Mouse (Mus musculus) hindbrain, embryonic 13.5 days (tissue): ENCODE measurements around the gene Ltc4s. TPM values are rescaled to one million over a fixed set of nuclear protein-coding genes. Genes with fewer than 3 reads are reported as not detected.

Experiments used
- ATAC-seq: fragments of 200-750 bp; cut with Nextera tagmentation; 2 replicates; pipeline ENCODE4 v1.8.0; 2017; ENCODE audit warnings: moderate TSS enrichment; ENCODE audit not compliant: low FRiP score
- H3K27ac ChIP-seq: fragments of 300-500 bp; sonication (generic); 2 replicates; pipeline ENCODE4 v1.5.1; 2015; ENCODE audit warnings: inconsistent platforms, mild to moderate bottlenecking, moderate library complexity
- H3K27me3 ChIP-seq: fragments of 300-500 bp; sonication (generic); 2 replicates; pipeline ENCODE4 v1.6.1; 2015; ENCODE audit warnings: mild to moderate bottlenecking, inconsistent platforms
- H3K36me3 ChIP-seq: fragments of 300-500 bp; sonication (generic); 2 replicates; pipeline ENCODE4 v1.6.1; 2015; ENCODE audit warnings: mild to moderate bottlenecking, inconsistent platforms
- H3K4me1 ChIP-seq: fragments of 300-500 bp; sonication (generic); replicated peaks from 2 replicates; pipeline ENCODE4 v1.6.1; 2015; ENCODE audit warnings: inconsistent platforms
- H3K4me2 ChIP-seq: fragments of 300-500 bp; sonication (generic); 2 replicates; pipeline ENCODE4 v1.6.1; 2015; ENCODE audit warnings: inconsistent platforms, mild to moderate bottlenecking, moderate library complexity
- H3K4me3 ChIP-seq: fragments of 300-500 bp; sonication (generic); 2 replicates; pipeline ENCODE4 v1.5.1; 2015; ENCODE audit warnings: mild to moderate bottlenecking, inconsistent platforms
- H3K9ac ChIP-seq: fragments of 300-500 bp; sonication (generic); 2 replicates; pipeline ENCODE4 v1.6.1; 2015; ENCODE audit warnings: mild to moderate bottlenecking, inconsistent platforms
- H3K9me3 ChIP-seq: fragments of 300-500 bp; sonication (generic); 2 replicates; pipeline ENCODE4 v1.6.1; 2016; ENCODE audit warnings: inconsistent platforms
- WGBS: fragments of 180-500 bp; shearing (Covaris S2); methylation state at CpG from one replicate; pipeline ENCODE4 v1.1.7; 2015; 5-methylcytosine and 5-hydroxymethylcytosine counted together
- polyA plus RNA-seq: library from polyadenylated mRNA; unstranded; fragments of >200 nt; fragmentation: Nextera tagmentation; extraction: Ambion mirVana; gene quantifications from 2 replicates; pipeline ENCODE4 v1.2.1, GENCODE M21; 2015

Gene Ltc4s
- polyA plus RNA-seq, 1 experiment from 2014 or later = 2.3 TPM

GRCm38 (mm10) chr11:50203302-50203827 is 35.1 kb downstream of the Ltc4s start:
- Histone ChIP-seq H3K4me1 (peaks cover 7% of the 10 kb centered on the region), H3K27me3 (no peaks in the 10 kb centered on the region), H3K27ac (no peak overlapping the region), H3K4me3 (no peak overlapping the region), H3K9me3 (no peaks in the 10 kb centered on the region), H3K36me3 (peaks cover 94% of the 10 kb centered on the region), H3K4me2 (no peak overlapping the region), H3K9ac (no peak overlapping the region)
- 97% methylated on average over 9 of the region's 9 CpGs for WGBS
- no peak for ATAC-seq

DNA sequence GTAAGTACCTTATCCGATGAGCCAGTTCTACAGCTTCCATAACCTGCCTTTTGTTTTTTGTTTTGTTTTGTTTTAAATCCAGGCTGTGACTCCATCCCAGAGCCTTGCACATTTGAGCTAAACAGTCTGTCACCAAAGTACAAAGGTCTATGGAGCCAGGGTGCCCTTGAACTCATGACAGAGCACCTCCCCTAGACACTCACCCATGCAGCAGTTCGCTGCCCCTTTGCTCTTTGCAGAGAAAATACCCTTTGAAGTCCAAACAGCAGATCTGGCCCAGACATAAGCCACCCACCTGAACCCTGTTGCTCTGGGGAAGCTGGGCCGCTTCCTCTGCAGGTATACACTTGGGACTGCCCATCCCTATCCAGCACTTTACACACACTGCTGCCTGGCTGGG is 36.8 kb downstream of the Ltc4s start:
- no peak overlapping the region for H3K27ac ChIP-seq
- H3K4me3 ChIP-seq = no peak overlapping the region
- H3K36me3 ChIP-seq = peaks cover 96% of the 10 kb centered on the region
- 88% methylated on average over 3 of the region's 3 CpGs for WGBS
- H3K9me3 ChIP-seq = no peaks in the 10 kb centered on the region
- H3K4me2 ChIP-seq = no peak overlapping the region
- H3K9ac ChIP-seq = no peak overlapping the region
- no peaks in the 10 kb centered on the region for H3K27me3 ChIP-seq
- ATAC-seq = no peak
- H3K4me1 ChIP-seq = no peaks in the 10 kb centered on the region

- ATAC-seq = no peak
- Histone ChIP-seq H3K27ac (no peak overlapping the region), H3K36me3 (peaks cover 94% of the 10 kb centered on the region), H3K9me3 (no peaks in the 10 kb centered on the region), H3K4me3 (no peak overlapping the region), H3K4me1 (no peaks in the 10 kb centered on the region), H3K4me2 (no peak overlapping the region), H3K27me3 (no peaks in the 10 kb centered on the region), H3K9ac (no peak overlapping the region)
- 87% methylated on average over 8 of the region's 8 CpGs for WGBS
Measured at GRCm38 (mm10) chr11:50200613-50201012, 37.8 kb downstream of the Ltc4s start.

GRCm38 (mm10) chr11:50198916-50199315 is 39.5 kb downstream of the Ltc4s start:
- no peaks in the 10 kb centered on the region for H3K4me1 ChIP-seq
- H3K9ac ChIP-seq = no peak overlapping the region
- H3K27me3 ChIP-seq = no peaks in the 10 kb centered on the region
- peaks cover 85% of the 10 kb centered on the region for H3K36me3 ChIP-seq
- H3K4me2 ChIP-seq = no peak overlapping the region
- 89% methylated on average over 2 of the region's 2 CpGs for WGBS
- ATAC-seq = no peak
- no peaks in the 10 kb centered on the region for H3K9me3 ChIP-seq
- H3K27ac ChIP-seq = no peak overlapping the region
- H3K4me3 ChIP-seq = no peak overlapping the region

DNA sequence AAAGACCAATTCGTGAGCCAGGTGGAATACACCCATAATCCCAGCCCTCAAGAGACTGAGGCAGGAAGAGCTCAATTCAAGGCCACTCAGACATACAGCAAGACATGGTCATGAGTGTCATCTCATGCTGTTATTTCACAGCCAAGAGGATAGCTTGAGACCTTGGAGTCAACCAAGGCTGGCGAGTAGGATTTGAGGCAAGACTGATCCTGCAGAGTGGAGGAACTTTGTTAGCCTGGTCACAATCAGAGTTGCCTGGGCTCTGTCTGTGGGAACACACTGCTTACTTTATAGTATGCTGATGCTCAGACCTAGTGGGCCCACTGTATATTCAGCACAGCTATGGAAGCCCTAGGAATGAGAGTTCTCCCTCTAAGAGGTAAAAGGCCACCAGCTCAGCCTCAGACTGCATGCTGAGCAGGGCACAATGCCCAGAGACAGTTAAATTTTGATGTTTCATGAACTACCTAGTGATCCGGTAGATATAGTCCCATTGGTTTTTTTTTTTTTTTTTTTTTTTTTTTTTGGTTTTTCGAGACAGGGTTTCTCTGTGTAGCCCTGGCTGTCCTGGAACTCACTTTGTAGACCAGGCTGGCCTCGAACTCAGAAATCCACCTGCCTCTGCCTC is 40.1 kb downstream of the Ltc4s start:
- H3K9ac ChIP-seq = no peak overlapping the region
- H3K4me3 ChIP-seq = no peak overlapping the region
- ATAC-seq = no peak
- 86% methylated on average over 4 of the region's 5 CpGs for WGBS
- H3K9me3 ChIP-seq = no peaks in the 10 kb centered on the region
- peaks cover 85% of the 10 kb centered on the region for H3K36me3 ChIP-seq
- no peak overlapping the region for H3K4me2 ChIP-seq
- no peak overlapping the region for H3K27ac ChIP-seq
- no peaks in the 10 kb centered on the region for H3K27me3 ChIP-seq
- H3K4me1 ChIP-seq = no peaks in the 10 kb centered on the region

GRCm38 (mm10) chr11:50197500-50197899 is 40.9 kb downstream of the Ltc4s start:
- Histone ChIP-seq H3K4me1 (no peaks in the 10 kb centered on the region), H3K36me3 (peaks cover 79% of the 10 kb centered on the region), H3K9me3 (no peaks in the 10 kb centered on the region), H3K4me2 (no peak overlapping the region), H3K27me3 (no peaks in the 10 kb centered on the region), H3K4me3 (no peak overlapping the region), H3K27ac (no peak overlapping the region), H3K9ac (no peak overlapping the region)
- 94% methylated on average over 4 of the region's 4 CpGs for WGBS
- no peak for ATAC-seq

DNA sequence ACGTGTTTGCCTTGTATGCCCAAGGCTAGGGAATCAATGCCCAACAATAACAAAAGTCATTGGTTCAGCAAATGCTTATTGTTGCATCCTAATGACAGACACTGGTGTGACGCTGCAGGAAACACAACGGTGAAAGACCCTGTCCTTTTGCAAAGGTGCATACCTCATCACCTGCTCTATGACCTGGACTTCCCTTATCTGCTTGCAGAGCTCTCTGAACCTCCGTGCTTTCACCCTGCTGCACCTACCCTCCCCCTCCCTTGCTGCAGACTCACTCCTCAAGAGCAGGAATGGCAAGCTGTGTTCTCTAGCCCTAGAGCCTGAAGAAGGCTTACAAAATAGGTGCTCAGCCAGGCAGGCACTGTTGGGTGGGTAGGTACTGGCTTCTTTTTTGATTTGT is 43.6 kb downstream of the Ltc4s start:
- no peak overlapping the region for H3K9ac ChIP-seq
- no peak for ATAC-seq
- H3K4me1 ChIP-seq = no peaks in the 10 kb centered on the region
- no peak overlapping the region for H3K4me3 ChIP-seq
- H3K27ac ChIP-seq = no peak overlapping the region
- H3K4me2 ChIP-seq = no peak overlapping the region
- 79% methylated on average over 4 of the region's 4 CpGs for WGBS
- H3K9me3 ChIP-seq = no peaks in the 10 kb centered on the region
- peaks cover 69% of the 10 kb centered on the region for H3K36me3 ChIP-seq
- no peaks in the 10 kb centered on the region for H3K27me3 ChIP-seq

DNA sequence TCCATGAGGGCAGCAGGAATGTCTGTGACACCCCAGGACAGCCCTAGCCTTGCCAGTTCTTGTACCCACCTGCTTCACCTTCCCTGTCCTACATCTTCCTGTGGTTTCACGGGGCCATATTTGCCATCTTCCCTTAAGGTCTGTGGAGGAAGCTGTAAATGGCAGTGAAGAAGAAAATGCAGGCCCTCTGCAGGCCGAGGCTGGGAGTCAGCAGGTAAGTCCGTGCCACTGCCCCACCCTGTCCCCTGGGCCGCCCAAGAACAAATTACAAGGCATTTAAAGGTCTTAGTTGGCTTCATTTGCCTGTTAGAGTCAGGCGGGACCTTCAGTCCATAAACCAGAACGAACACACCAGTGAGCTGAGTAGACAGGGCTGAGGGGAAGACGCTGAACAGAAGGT is 44.3 kb downstream of the Ltc4s start:
- H3K4me2 ChIP-seq = no peak overlapping the region
- H3K27me3 ChIP-seq = no peaks in the 10 kb centered on the region
- peaks cover 61% of the 10 kb centered on the region for H3K36me3 ChIP-seq
- H3K27ac ChIP-seq = no peak overlapping the region
- no peak overlapping the region for H3K4me3 ChIP-seq
- 80% methylated on average over 7 of the region's 7 CpGs for WGBS
- no peaks in the 10 kb centered on the region for H3K9me3 ChIP-seq
- H3K9ac ChIP-seq = no peak overlapping the region
- ATAC-seq = no peak
- no peaks in the 10 kb centered on the region for H3K4me1 ChIP-seq

GRCm38 (mm10) chr11:50192278-50192677 is 46.1 kb downstream of the Ltc4s start:
- Histone ChIP-seq H3K4me2 (no peak overlapping the region), H3K9ac (no peak overlapping the region), H3K4me1 (no peaks in the 10 kb centered on the region), H3K36me3 (peaks cover 58% of the 10 kb centered on the region), H3K4me3 (no peak overlapping the region), H3K27me3 (no peaks in the 10 kb centered on the region), H3K9me3 (no peaks in the 10 kb centered on the region), H3K27ac (no peak overlapping the region)
- ATAC-seq = no peak
- WGBS = 93% methylated on average over 3 of the region's 3 CpGs

- H3K36me3 ChIP-seq = peaks cover 52% of the 10 kb centered on the region
- no peaks in the 10 kb centered on the region for H3K4me1 ChIP-seq
- no peak overlapping the region for H3K27ac ChIP-seq
- no peaks in the 10 kb centered on the region for H3K9me3 ChIP-seq
- no peak overlapping the region for H3K4me2 ChIP-seq
- no peak for ATAC-seq
- no peak overlapping the region for H3K4me3 ChIP-seq
- no peak overlapping the region for H3K9ac ChIP-seq
- no peaks in the 10 kb centered on the region for H3K27me3 ChIP-seq
- 88% methylated on average over 4 of the region's 4 CpGs for WGBS
Measured at GRCm38 (mm10) chr11:50190362-50190761, 48.1 kb downstream of the Ltc4s start.

DNA sequence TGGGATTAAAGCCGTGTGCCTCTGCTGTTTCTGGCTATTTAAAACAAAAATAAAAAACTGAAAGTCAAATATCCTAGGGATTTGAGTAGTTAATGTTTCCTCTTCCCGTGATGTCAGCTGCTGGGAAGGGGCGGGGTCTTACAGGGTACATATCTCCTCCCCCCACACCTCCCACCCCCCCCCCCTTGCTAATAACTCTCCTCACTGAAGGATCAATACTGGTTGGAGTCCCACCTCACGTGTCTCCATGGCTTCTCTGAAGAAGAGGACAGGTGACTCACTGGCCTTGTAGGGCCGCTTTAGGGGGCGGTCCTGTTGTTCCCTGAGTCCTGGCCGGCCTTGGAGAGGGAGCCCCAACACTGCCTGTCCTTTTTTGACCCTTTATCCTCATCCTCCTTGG is 49.7 kb downstream of the Ltc4s start:
- ATAC-seq = no peak

More for the DNA sequence above, 49.7 kb downstream of the Ltc4s start:
- Histone ChIP-seq H3K4me2 (no peak overlapping the region), H3K9me3 (no peaks in the 10 kb centered on the region), H3K27me3 (no peaks in the 10 kb centered on the region), H3K4me3 (no peak overlapping the region), H3K9ac (no peak overlapping the region), H3K36me3 (peaks cover 55% of the 10 kb centered on the region), H3K4me1 (no peaks in the 10 kb centered on the region), H3K27ac (no peak overlapping the region)
- 84% methylated on average over 7 of the region's 7 CpGs for WGBS
